Comparison of ENCODE assay signal across 23 mouse cellular contexts in the genomic region with DNA sequence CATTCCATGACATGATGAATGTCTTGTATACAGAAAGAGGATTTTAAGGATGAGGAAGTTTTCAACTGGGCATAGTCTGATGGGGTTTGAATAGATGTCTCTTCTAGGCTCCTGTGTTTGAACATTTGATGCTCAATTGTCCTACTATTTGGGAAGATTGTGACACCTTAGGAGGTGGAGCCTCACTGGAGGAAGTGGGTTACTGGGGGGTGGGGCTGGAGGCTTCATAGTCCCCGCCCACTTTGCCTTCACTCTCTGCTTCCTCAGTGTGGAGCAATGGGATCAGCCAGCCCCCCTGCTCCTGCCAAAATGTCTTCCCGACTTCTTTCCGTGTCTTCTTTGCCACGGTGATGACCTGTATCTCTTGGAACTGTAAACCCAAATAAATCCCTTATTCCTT. TPM values are rescaled to one million over a fixed set of nuclear protein-coding genes. Genes with fewer than 3 reads are reported as not detected.
A peak's percentile ranks its signal among the peaks of the same experiment; 100 is the strongest.
DNase-seq lines count a peak whose midpoint lies in the region; ATAC-seq lines count a peak whose summit lies in the region.
"Had no signal": no experiment of that assay in that cellular context is flagged by ENCODE, and none has a peak within 500 bp of the region (broad histone marks: within the 10 kb centered on the region; RNA-seq: fewer than 3 reads in every experiment).

No protein-coding gene starts in this region.

- ATAC-seq in megakaryocyte, adult 5-6 weeks (ENCODE audit: poor library complexity, severe bottlenecking), result 0 out of 2 replicates have a peak, but pooled peaks have one; percentile 15
- ATAC-seq: forebrain, embryonic 15.5 days; hindbrain, postnatal 0 days; inflammation-experienced regulatory T-cells, adult 6 months; intestine, embryonic 16.5 days had no signal

- DNase-seq in heart, adult 11 months, result peak; percentile 36
- DNase-seq in heart, postnatal 25 days (ENCODE audit: low spot score), result no peak
- DNase-seq in 416B (ENCODE audit: low read depth), result peak; percentile 11
- DNase-seq in ZHBTc4 (ENCODE audit: low read depth, low spot score), result peak; percentile 33
- no peak for DNase-seq in cerebellum, adult 8-10 months
- DNase-seq in left cerebral cortex, postnatal 4 days, result no peak
- DNase-seq in cerebellum, postnatal 4 days (ENCODE audit: low spot score in 2 of 2), result no peak
- DNase-seq: adrenal gland, adult 2 months; adrenal gland, postnatal 14 days; B cell, adult 2 months; cerebellum, adult 11 months; cerebellum, adult 9-10 months; cerebellum, postnatal 14 days; embryo, embryonic 11 days; gastrocnemius, postnatal 36 days; heart, adult 18-20 months; heart, postnatal 10 days; heart, postnatal 4 days had no signal

- intact Hi-C loops in heart, postnatal 25 days (cut with DNase I), result no loop called here
- intact Hi-C loops in left cerebral cortex, postnatal 4 days (cut with DNase I), result loop anchor here (10.0 kb wide), 1 partner anchor 311 kb away; a partner anchor contains a TSS

RNA-seq across cellular contexts. Expression of a gene that starts 43.2 kb away (rescaled TPM):
- 100 to 1,000 TPM; 119 to 131 TPM for total RNA-seq in heart, postnatal 25 days (2021)
- 13.0 and 14.5 TPM in 2 replicates for total RNA-seq in megakaryocyte, adult 5-6 weeks (2015)
- total RNA-seq in megakaryocyte, adult 5-6 weeks (2017), result 7.1 and 8.1 TPM in 2 replicates
- 10 to 100 TPM; 32.5 to 39.2 TPM for total RNA-seq in left cerebral cortex, postnatal 4 days (2021)

Comparison
In these comparisons a context has a peak if more than half of its experiments do, and no peak if none do; other contexts are left out.
1. DNase-seq: peak in heart, adult 11 months (single experiment), 416B (single experiment) and ZHBTc4 (single experiment); none in heart, postnatal 25 days (single experiment), cerebellum, adult 8-10 months (single experiment), left cerebral cortex, postnatal 4 days (single experiment) and cerebellum, postnatal 4 days (0 of 2).